Mouse (Mus musculus) small intestine, adult 2 months (tissue): ENCODE measurements around the gene Kif1a. TPM values are rescaled to one million over a fixed set of nuclear protein-coding genes. Genes with fewer than 3 reads are reported as not detected.

Experiments
- H3K27ac ChIP-seq: fragments of 200-500 bp; 2 replicates; pipeline ENCODE4 v1.5.1; 2012; ENCODE audit warnings: low read depth, low read length, control low read depth, inconsistent platforms; ENCODE audit not compliant: insufficient read depth
- H3K27me3 ChIP-seq: fragments of 200-500 bp; 2 replicates; pipeline ENCODE4 v1.6.1; 2012; ENCODE audit warnings: mild to moderate bottlenecking, moderate library complexity, low read length, inconsistent platforms; ENCODE audit not compliant: control insufficient read depth, insufficient read depth
- H3K36me3 ChIP-seq: fragments of 200-500 bp; 2 replicates; pipeline ENCODE4 v1.6.1; 2012; ENCODE audit warnings: mild to moderate bottlenecking, low read length, control low read depth, inconsistent platforms; ENCODE audit not compliant: control insufficient read depth, insufficient read depth
- H3K4me1 ChIP-seq: fragments of 200-500 bp; 2 replicates; pipeline ENCODE4 v1.6.1; 2012; ENCODE audit warnings: low read length, inconsistent platforms, mixed read lengths; ENCODE audit not compliant: control insufficient read depth, insufficient read depth, insufficient read length
- H3K4me3 ChIP-seq: fragments of 200-500 bp; 2 replicates; pipeline ENCODE4 v1.5.1; 2012; ENCODE audit warnings: low read depth, mild to moderate bottlenecking, control low read depth, inconsistent platforms, low read length, moderate library complexity
- CTCF ChIP-seq: fragments of 200-500 bp; IDR thresholded peaks from 2 replicates; pipeline ENCODE4 v1.5.1; 2012; ENCODE audit warnings: low read depth, mild to moderate bottlenecking, control low read depth, inconsistent platforms, low read length, moderate library complexity, mixed read lengths; ENCODE audit not compliant: insufficient replicate concordance, insufficient read length; ENCODE audit errors: extremely low read depth
- POLR2A ChIP-seq: fragments of 200-500 bp; IDR thresholded peaks from 2 replicates; pipeline ENCODE4 v1.6.1; 2012; ENCODE audit warnings: low read depth, mild to moderate bottlenecking, control low read depth, inconsistent platforms, low read length, moderate library complexity
- WGBS: fragments of 180-500 bp; shearing (Covaris S2); methylation state at CpG from one replicate; pipeline ENCODE4 v1.1.7; 2018; 5-methylcytosine and 5-hydroxymethylcytosine counted together
- polyA plus RNA-seq: library from polyadenylated mRNA; depleted of rRNA; stranded (reverse); fragments of >200 nt; gene quantifications from 2 replicates; pipeline ENCODE4 v1.2.3, GENCODE M21; 2012

The Kif1a gene
- polyA plus RNA-seq, 1 experiment: 2.0 TPM

- H3K36me3 ChIP-seq: no peaks in the 10 kb centered on the region
- H3K4me3 ChIP-seq: no peak overlapping the region
- WGBS: 62% methylated on average over 4 of the region's 4 CpGs
- H3K27ac ChIP-seq: no peak overlapping the region
- H3K27me3 ChIP-seq: no peaks in the 10 kb centered on the region
- no peaks in the 10 kb centered on the region for H3K4me1 ChIP-seq
- TF ChIP-seq CTCF: no peak
- TF ChIP-seq POLR2A: no peak
Observed at GRCm38 (mm10) chr1:93035981-93036380, 65.8 kb downstream of the Kif1a start.

- WGBS: 26% methylated on average over 8 of the region's 8 CpGs
- no peaks in the 10 kb centered on the region for H3K36me3 ChIP-seq
- H3K4me1 ChIP-seq: no peaks in the 10 kb centered on the region
- no peak overlapping the region for H3K27ac ChIP-seq
- H3K4me3 ChIP-seq: no peak overlapping the region
- TF ChIP-seq POLR2A (no peak), CTCF (no peak)
- no peaks in the 10 kb centered on the region for H3K27me3 ChIP-seq
Observed at GRCm38 (mm10) chr1:93033989-93034388, 67.8 kb downstream of the Kif1a start.

GRCm38 (mm10) chr1:93031199-93031598 is 70.6 kb downstream of the Kif1a start:
- no peak overlapping the region for H3K27ac ChIP-seq
- H3K4me1 ChIP-seq: no peaks in the 10 kb centered on the region
- H3K27me3 ChIP-seq: no peaks in the 10 kb centered on the region
- H3K4me3 ChIP-seq: no peak overlapping the region
- TF ChIP-seq POLR2A (no peak), CTCF (no peak)
- 75% methylated on average over 3 of the region's 3 CpGs for WGBS
- no peaks in the 10 kb centered on the region for H3K36me3 ChIP-seq

GRCm38 (mm10) chr1:93030060-93030459 is 71.7 kb downstream of the Kif1a start:
- no peak overlapping the region for H3K27ac ChIP-seq
- WGBS: 39% methylated on average over 2 of the region's 2 CpGs
- no peaks in the 10 kb centered on the region for H3K27me3 ChIP-seq
- no peak overlapping the region for H3K4me3 ChIP-seq
- no peak for TF ChIP-seq POLR2A
- no peak for TF ChIP-seq CTCF
- H3K4me1 ChIP-seq: no peaks in the 10 kb centered on the region
- no peaks in the 10 kb centered on the region for H3K36me3 ChIP-seq

- H3K4me3 ChIP-seq: no peak overlapping the region
- TF ChIP-seq CTCF (no peak), POLR2A (no peak)
- H3K27ac ChIP-seq: no peak overlapping the region
- no peaks in the 10 kb centered on the region for H3K27me3 ChIP-seq
- WGBS: 84% methylated on average over 10 of the region's 10 CpGs
- no peaks in the 10 kb centered on the region for H3K4me1 ChIP-seq
- no peaks in the 10 kb centered on the region for H3K36me3 ChIP-seq
Observed at GRCm38 (mm10) chr1:93029387-93029786, 72.4 kb downstream of the Kif1a start.

- no peak overlapping the region for H3K4me3 ChIP-seq
- H3K4me1 ChIP-seq: no peaks in the 10 kb centered on the region
- no peaks in the 10 kb centered on the region for H3K27me3 ChIP-seq
- H3K36me3 ChIP-seq: no peaks in the 10 kb centered on the region
- no peak overlapping the region for H3K27ac ChIP-seq
- no peak for TF ChIP-seq POLR2A
- TF ChIP-seq CTCF: no peak
- 68% methylated on average over 8 of the region's 8 CpGs for WGBS
Observed at GRCm38 (mm10) chr1:93026600-93026999, 75.2 kb downstream of the Kif1a start.

GRCm38 (mm10) chr1:93020602-93021001 is 81.1 kb downstream of the Kif1a start:
- 76% methylated on average over 4 of the region's 4 CpGs for WGBS
- no peak overlapping the region for H3K4me3 ChIP-seq
- TF ChIP-seq POLR2A (no peak), CTCF (no peak)
- no peak overlapping the region for H3K27ac ChIP-seq
- no peaks in the 10 kb centered on the region for H3K4me1 ChIP-seq
- no peaks in the 10 kb centered on the region for H3K27me3 ChIP-seq
- H3K36me3 ChIP-seq: no peaks in the 10 kb centered on the region

- H3K36me3 ChIP-seq: no peaks in the 10 kb centered on the region
- H3K27me3 ChIP-seq: no peaks in the 10 kb centered on the region
- WGBS: 86% methylated on average over 10 of the region's 10 CpGs
- H3K4me1 ChIP-seq: no peaks in the 10 kb centered on the region
- TF ChIP-seq CTCF (no peak), POLR2A (no peak)
- H3K4me3 ChIP-seq: no peak overlapping the region
- H3K27ac ChIP-seq: no peak overlapping the region
Observed at GRCm38 (mm10) chr1:93018716-93019115, 83.0 kb downstream of the Kif1a start.
